Mouse (Mus musculus) thymus, adult 2 months (tissue): Measurements from ENCODE around the gene Gata1. TPM values are rescaled to one million over a fixed set of nuclear protein-coding genes. Genes with fewer than 3 reads are reported as not detected.

Experiments used
- DNase-seq: peaks from one replicate; pipeline ENCODE4 v3.0.0; 2021
- H3K27ac ChIP-seq: fragments of 200-500 bp; 2 replicates; pipeline ENCODE4 v1.5.1; 2012; ENCODE audit warnings: low read length, control low read depth; ENCODE audit not compliant: control insufficient read depth, insufficient read depth
- H3K27me3 ChIP-seq: fragments of 200-500 bp; 2 replicates; pipeline ENCODE4 v1.6.1; 2012; ENCODE audit warnings: mild to moderate bottlenecking, low read length, moderate library complexity, mixed read lengths; ENCODE audit not compliant: control insufficient read depth, insufficient read depth
- H3K36me3 ChIP-seq: fragments of 200-500 bp; 2 replicates; pipeline ENCODE4 v1.6.1; 2012; ENCODE audit warnings: mild to moderate bottlenecking, low read length, moderate library complexity; ENCODE audit not compliant: control insufficient read depth, insufficient read depth
- H3K4me1 ChIP-seq: fragments of 200-500 bp; replicated peaks from 2 replicates; pipeline ENCODE4 v1.6.1; 2012; ENCODE audit warnings: low read length; ENCODE audit not compliant: control insufficient read depth, insufficient read depth
- H3K4me3 ChIP-seq: fragments of 200-500 bp; 2 replicates; pipeline ENCODE4 v1.5.1; 2012; ENCODE audit warnings: mild to moderate bottlenecking, low read length, control low read depth, moderate library complexity; ENCODE audit not compliant: control insufficient read depth, insufficient read depth
- CTCF ChIP-seq: fragments of 200-500 bp; IDR thresholded peaks from 2 replicates; pipeline ENCODE4 v1.5.1; 2012; ENCODE audit warnings: mild to moderate bottlenecking, control low read depth, low read length, moderate library complexity, borderline replicate concordance; ENCODE audit not compliant: control insufficient read depth, poor library complexity, insufficient read depth; ENCODE audit errors: extremely low read depth
- POLR2A ChIP-seq: fragments of 200-500 bp; IDR thresholded peaks from 2 replicates; pipeline ENCODE4 v1.6.1; 2012; ENCODE audit warnings: mild to moderate bottlenecking, low read length, control low read depth, moderate library complexity; ENCODE audit not compliant: control insufficient read depth, poor library complexity, insufficient read depth; ENCODE audit errors: extremely low read depth
- WGBS: fragments of 180-500 bp; shearing (Covaris S2); methylation state at CpG from one replicate; pipeline ENCODE4 v1.1.7; 2018; 5-methylcytosine and 5-hydroxymethylcytosine counted together
- polyA plus RNA-seq: library from polyadenylated mRNA; depleted of rRNA; stranded (reverse); fragments of >200 nt; gene quantifications from 2 replicates; pipeline ENCODE4 v1.2.3, GENCODE M21; 2012

The Gata1 gene
- polyA plus RNA-seq, 1 experiment = 2.9 TPM

GRCm38 (mm10) chrX:7947108-7947899, 30.6 kb downstream of the Gata1 start, which contains the start of gene Hdac6:
Gene Hdac6 (minus strand): TSS chrX:7947889.
- Histone ChIP-seq H3K4me3 (peak within 1 kb of the TSS; percentile 80), H3K27me3 (no peaks in the 10 kb centered on the region), H3K36me3 (no peaks in the 10 kb centered on the region), H3K27ac (no peak within 1 kb of the TSS), H3K4me1 (peaks cover 12% of the 10 kb centered on the region)
- peak; percentile 3 for DNase-seq
- 3% methylated on average over 32 of the region's 37 CpGs for WGBS
- no peak for TF ChIP-seq POLR2A
- TF ChIP-seq CTCF = no peak

- no peak for DNase-seq
- H3K27ac ChIP-seq = no peak overlapping the region
- H3K4me1 ChIP-seq = peaks cover 12% of the 10 kb centered on the region
- no peak overlapping the region for H3K4me3 ChIP-seq
- 95% methylated on average over 8 of the region's 8 CpGs for WGBS
- no peaks in the 10 kb centered on the region for H3K36me3 ChIP-seq
- no peak for TF ChIP-seq POLR2A
- TF ChIP-seq CTCF = no peak
- no peaks in the 10 kb centered on the region for H3K27me3 ChIP-seq
These were observed 32.3 kb downstream of the Gata1 start for GRCm38 (mm10) chrX:7945618-7946017.

GRCm38 (mm10) chrX:7937667-7938066, 40.2 kb downstream of the Gata1 start:
- 95% methylated on average over 6 of the region's 6 CpGs for WGBS
- no peak for DNase-seq
- H3K4me1 ChIP-seq = no peaks in the 10 kb centered on the region
- no peak overlapping the region for H3K27ac ChIP-seq
- no peak for TF ChIP-seq CTCF
- no peak for TF ChIP-seq POLR2A
- no peaks in the 10 kb centered on the region for H3K36me3 ChIP-seq
- H3K4me3 ChIP-seq = no peak overlapping the region
- no peaks in the 10 kb centered on the region for H3K27me3 ChIP-seq

GRCm38 (mm10) chrX:7936874-7937273, 41.0 kb downstream of the Gata1 start:
- 73% methylated on average over 11 of the region's 11 CpGs for WGBS
- no peak overlapping the region for H3K4me3 ChIP-seq
- no peak overlapping the region for H3K27ac ChIP-seq
- no peak for DNase-seq
- H3K36me3 ChIP-seq = no peaks in the 10 kb centered on the region
- no peaks in the 10 kb centered on the region for H3K4me1 ChIP-seq
- TF ChIP-seq POLR2A = no peak
- TF ChIP-seq CTCF = no peak
- H3K27me3 ChIP-seq = no peaks in the 10 kb centered on the region

GRCm38 (mm10) chrX:7928270-7928790, 49.5 kb downstream of the Gata1 start, which contains the start of gene Eras:
Gene Eras (minus strand): TSS chrX:7928607.
- 43% methylated on average over 17 of the region's 19 CpGs for WGBS
- Histone ChIP-seq H3K27me3 (no peaks in the 10 kb centered on the region; the same call in 1 of the 2 replicates), H3K4me1 (no peaks in the 10 kb centered on the region), H3K27ac (no peak within 1 kb of the TSS), H3K36me3 (no peaks in the 10 kb centered on the region), H3K4me3 (no peak within 1 kb of the TSS)
- no peak for DNase-seq
- TF ChIP-seq CTCF = no peak
- TF ChIP-seq POLR2A = no peak

- no peaks in the 10 kb centered on the region for H3K4me1 ChIP-seq
- H3K4me3 ChIP-seq = no peak overlapping the region
- peaks cover 9% of the 10 kb centered on the region; the same call in 1 of the 2 replicates for H3K27me3 ChIP-seq
- no peaks in the 10 kb centered on the region for H3K36me3 ChIP-seq
- TF ChIP-seq CTCF (no peak), POLR2A (no peak)
- H3K27ac ChIP-seq = no peak overlapping the region
- 16% methylated on average over 10 of the region's 10 CpGs for WGBS
- no peak for DNase-seq
These were observed 50.8 kb downstream of the Gata1 start for GRCm38 (mm10) chrX:7927116-7927515.
